9 mouse cellular contexts compared by ENCODE assay signal in the genomic region with DNA sequence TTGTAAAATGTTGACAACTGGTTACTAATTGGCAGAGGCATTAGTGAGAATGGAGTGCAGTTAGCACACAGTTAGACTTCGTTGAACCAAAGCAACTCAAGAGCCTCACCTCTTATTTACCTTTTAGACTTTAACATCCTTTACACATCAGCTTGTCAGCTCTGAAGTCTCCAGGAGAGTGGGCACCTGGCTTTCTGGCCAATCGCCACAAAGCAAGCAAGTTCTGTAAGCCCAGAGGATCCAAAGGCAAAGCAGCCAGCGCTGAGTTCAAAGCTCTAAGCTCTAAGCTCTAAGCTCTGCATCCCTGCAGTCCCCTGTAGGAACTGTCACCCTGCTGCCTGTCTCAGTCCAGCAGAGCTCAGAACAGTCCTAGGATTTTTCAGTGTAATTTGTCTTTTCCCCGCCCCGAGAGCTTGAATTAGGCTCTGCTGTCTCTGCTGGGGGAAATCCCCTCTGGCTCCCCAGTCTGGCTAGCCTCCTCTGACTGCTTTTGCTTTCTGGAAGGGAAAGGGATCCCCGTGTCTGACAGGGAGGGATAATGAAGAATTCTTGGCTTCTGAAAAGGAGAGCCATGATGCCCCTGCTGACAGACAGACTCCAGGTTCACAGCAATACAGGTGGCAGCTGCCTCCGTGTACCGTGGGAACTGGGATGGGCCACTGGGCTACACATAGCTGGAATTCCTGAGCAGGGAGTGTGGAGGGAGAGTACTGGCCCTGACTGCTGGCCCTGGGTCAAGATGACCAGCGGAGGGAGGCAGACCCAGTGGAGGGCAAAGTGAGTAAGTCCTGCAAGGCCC.
DNase-seq lines count a peak whose midpoint lies in the region; ATAC-seq and TF ChIP-seq lines count a peak whose summit lies in the region.
"Had no signal": no experiment of that assay in that cellular context is flagged by ENCODE, and none has a peak within 500 bp of the region (broad histone marks: within the 10 kb centered on the region; RNA-seq: fewer than 3 reads in every experiment).

No protein-coding gene starts in this region.

- no peak overlapping the region for H3K4me2 ChIP-seq in hindbrain, embryonic 11.5 days (replicated peaks; ENCODE audit: low read depth, low read length)
- H3K4me2 ChIP-seq in limb, embryonic 14.5 days (replicated peaks; ENCODE audit: low read depth, low read length, severe bottlenecking): no peak overlapping the region

- no peak for DNase-seq in cerebellum, adult 2 months
- DNase-seq in cerebellum, adult 11-12 months: no peak
- no peak for DNase-seq in hindbrain, embryonic 11.5 days (ENCODE audit: low spot score)
- peak; percentile 42 for DNase-seq in limb, embryonic 14.5 days (ENCODE audit: low spot score)
- DNase-seq in ovary, postnatal 14 days (ENCODE audit: low spot score): peak; percentile 45
- no peak for DNase-seq in layer of hippocampus, adult 2 months (ENCODE audit: low spot score in 2 of 2)
- DNase-seq in T-cell, adult 2 months (ENCODE audit: low spot score): no peak

- ATAC-seq in hindbrain, embryonic 11.5 days (ENCODE audit: low FRiP score): peak; percentile 50
- peak; percentile 54; the same call in 1 of the 2 replicates for ATAC-seq in limb, embryonic 14.5 days (ENCODE audit: low FRiP score, low read depth)

- no peaks in the 10 kb centered on the region for H3K27me3 ChIP-seq in cerebellum, adult 2 months (ENCODE audit: control insufficient read depth, insufficient read depth, low read length)
- H3K27me3 ChIP-seq in hindbrain, embryonic 11.5 days (ENCODE audit: control insufficient read depth, insufficient read depth, low read length): no peaks in the 10 kb centered on the region
- H3K27me3 ChIP-seq in limb, embryonic 14.5 days (ENCODE audit: control insufficient read depth, insufficient read depth, low read length): no peaks in the 10 kb centered on the region

- H3K9ac ChIP-seq in hindbrain, embryonic 11.5 days (ENCODE audit: low read depth, low read length): no peak overlapping the region
- no peak overlapping the region for H3K9ac ChIP-seq in limb, embryonic 14.5 days (ENCODE audit: low read depth, low read length, severe bottlenecking)

- no peaks in the 10 kb centered on the region for H3K9me3 ChIP-seq in hindbrain, embryonic 11.5 days (ENCODE audit: control insufficient read depth, low read length)
- H3K9me3 ChIP-seq in limb, embryonic 14.5 days (ENCODE audit: control insufficient read depth, low read length): no peaks in the 10 kb centered on the region

- no peak for TF ChIP-seq CTCF in cerebellum, adult 2 months (IDR thresholded peaks at IDR 0.05; ENCODE audit: borderline replicate concordance, insufficient read depth, low read depth, low read length)
- no peak for TF ChIP-seq CTCF in embryonic fibroblast, embryonic 13.5 days (IDR thresholded peaks at IDR 0.05; ENCODE audit: borderline replicate concordance, insufficient read depth, low read length)
- no peak for TF ChIP-seq CTCF in layer of hippocampus, adult 2 months (conservative IDR thresholded peaks at IDR 0.05)

- no peak for TF ChIP-seq POLR2A in cerebellum, adult 2 months (IDR thresholded peaks at IDR 0.05; ENCODE audit: borderline replicate concordance, insufficient read depth, low read length)
- TF ChIP-seq POLR2A in embryonic fibroblast, embryonic 13.5 days (IDR thresholded peaks at IDR 0.05; ENCODE audit: low read depth, low read length): no peak
- no peak for TF ChIP-seq POLR2A in limb, embryonic 14.5 days (IDR thresholded peaks at IDR 0.05; ENCODE audit: borderline replicate concordance, extremely low read depth, insufficient read depth, insufficient read length)

- H3K4me3 ChIP-seq in cerebellum, adult 2 months (replicated peaks; ENCODE audit: insufficient read depth, low read depth, low read length): no peak overlapping the region
- no peak overlapping the region for H3K4me3 ChIP-seq in embryonic fibroblast, embryonic 13.5 days (ENCODE audit: insufficient read depth, low read length)
- H3K4me3 ChIP-seq in hindbrain, embryonic 11.5 days (ENCODE audit: low read depth, low read length): no peak overlapping the region
- no peak overlapping the region for H3K4me3 ChIP-seq in limb, embryonic 14.5 days (replicated peaks; ENCODE audit: low read length)
- no peak overlapping the region for H3K4me3 ChIP-seq in layer of hippocampus, adult 2 months
- H3K4me3 ChIP-seq: erythroblast, embryonic 14.5 days had no signal

- H3K4me1 ChIP-seq in cerebellum, adult 2 months (ENCODE audit: control insufficient read depth, insufficient read depth, low read length): peaks cover 14% of the 10 kb centered on the region; the same call in 1 of the 2 replicates
- peaks cover 4% of the 10 kb centered on the region; the same call in 1 of the 2 replicates for H3K4me1 ChIP-seq in embryonic fibroblast, embryonic 13.5 days (ENCODE audit: control insufficient read depth, insufficient read depth, low read length)
- no peaks in the 10 kb centered on the region; the same call in 1 of the 2 replicates for H3K4me1 ChIP-seq in hindbrain, embryonic 11.5 days (replicated peaks; ENCODE audit: control insufficient read depth, insufficient read depth, low read length)
- H3K4me1 ChIP-seq in limb, embryonic 14.5 days (ENCODE audit: control insufficient read depth, insufficient read depth, low read length): peaks cover 9% of the 10 kb centered on the region

- WGBS in cerebellum, adult 2 months: 36% methylated on average over 9 of the region's 9 CpGs
- 34% methylated on average over 9 of the region's 9 CpGs for WGBS in hindbrain, embryonic 11.5 days
- 33% methylated on average over 9 of the region's 9 CpGs for WGBS in limb, embryonic 14.5 days

- H3K27ac ChIP-seq in cerebellum, adult 2 months (ENCODE audit: insufficient read depth, low read length): peak overlapping the region; percentile 45; the same call in 1 of the 2 replicates
- H3K27ac ChIP-seq in embryonic fibroblast, embryonic 13.5 days (ENCODE audit: insufficient read depth, low read length): peak overlapping the region; percentile 28
- no peak overlapping the region for H3K27ac ChIP-seq in hindbrain, embryonic 11.5 days (ENCODE audit: low read depth, low read length)
- no peak overlapping the region for H3K27ac ChIP-seq in limb, embryonic 14.5 days (replicated peaks; ENCODE audit: low read depth, low read length)
- H3K27ac ChIP-seq in layer of hippocampus, adult 2 months: no peak overlapping the region

- H3K36me3 ChIP-seq in hindbrain, embryonic 11.5 days (ENCODE audit: control insufficient read depth, insufficient read depth, low read length): no peaks in the 10 kb centered on the region
- H3K36me3 ChIP-seq in limb, embryonic 14.5 days (ENCODE audit: control insufficient read depth, insufficient read depth, low read length): no peaks in the 10 kb centered on the region

Comparison
In these comparisons a context has a peak if more than half of its experiments do, and no peak if none do; other contexts are left out.
1. DNase-seq: peak in limb, embryonic 14.5 days (single experiment) and ovary, postnatal 14 days (single experiment); none in cerebellum, adult 2 months (0 of 2), cerebellum, adult 11-12 months (single experiment), hindbrain, embryonic 11.5 days (single experiment), layer of hippocampus, adult 2 months (0 of 2) and T-cell, adult 2 months (single experiment).
2. H3K27ac ChIP-seq: peak in cerebellum, adult 2 months (single experiment) and embryonic fibroblast, embryonic 13.5 days (single experiment); none in hindbrain, embryonic 11.5 days (single experiment), limb, embryonic 14.5 days (single experiment) and layer of hippocampus, adult 2 months (single experiment).